Mouse (Mus musculus): ENCODE measurements around the gene Saa3. TPM values are rescaled to one million over a fixed set of nuclear protein-coding genes. Genes with fewer than 3 reads are reported as not detected.

Saa3 gene
- polyA plus RNA-seq, 1 experiment, result 0.21 TPM

DNA sequence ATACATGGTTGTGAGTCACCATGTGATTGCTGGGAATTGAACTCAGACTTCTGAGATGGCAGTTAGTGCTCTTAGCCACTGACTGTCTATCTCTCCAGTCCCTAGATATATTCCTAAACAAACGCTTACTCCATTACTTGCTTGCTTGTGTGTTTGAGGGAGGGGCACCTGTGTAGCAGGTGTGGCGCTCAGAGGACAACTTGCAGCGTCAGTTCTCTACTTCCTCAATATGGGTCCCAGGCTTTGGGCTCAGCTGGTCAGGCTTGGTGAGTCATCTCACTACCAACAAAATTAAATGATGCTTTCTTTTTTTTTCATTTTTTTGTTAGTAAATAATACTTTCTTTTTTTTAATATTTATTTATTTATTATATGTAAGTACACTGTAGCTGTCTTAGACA is 37.1 kb downstream of the Saa3 start:
- no peaks in the 10 kb centered on the region for H3K27me3 ChIP-seq (ENCODE audit: control insufficient read depth, insufficient read depth, low read length)
- DNase-seq (ENCODE audit: low read depth in 1 of 2, low spot score in 2 of 2), result no peak
- H3K4me3 ChIP-seq (ENCODE audit: extremely low read depth, insufficient read depth, insufficient read length), result no peak overlapping the region
- TF ChIP-seq CTCF (IDR thresholded peaks at IDR 0.05; ENCODE audit: extremely low read depth, insufficient read depth, insufficient read length, insufficient replicate concordance), result no peak
- TF ChIP-seq POLR2A (IDR thresholded peaks at IDR 0.05; ENCODE audit: low read depth, low read length), result no peak
- 41% methylated on average over 3 of the region's 3 CpGs for WGBS
- H3K36me3 ChIP-seq (ENCODE audit: control insufficient read depth, insufficient read depth, low read length), result no peaks in the 10 kb centered on the region
- H3K27ac ChIP-seq (ENCODE audit: insufficient read depth, low read length), result no peak overlapping the region
- H3K4me1 ChIP-seq (ENCODE audit: control insufficient read depth, insufficient read depth, insufficient read length), result no peaks in the 10 kb centered on the region

DNA sequence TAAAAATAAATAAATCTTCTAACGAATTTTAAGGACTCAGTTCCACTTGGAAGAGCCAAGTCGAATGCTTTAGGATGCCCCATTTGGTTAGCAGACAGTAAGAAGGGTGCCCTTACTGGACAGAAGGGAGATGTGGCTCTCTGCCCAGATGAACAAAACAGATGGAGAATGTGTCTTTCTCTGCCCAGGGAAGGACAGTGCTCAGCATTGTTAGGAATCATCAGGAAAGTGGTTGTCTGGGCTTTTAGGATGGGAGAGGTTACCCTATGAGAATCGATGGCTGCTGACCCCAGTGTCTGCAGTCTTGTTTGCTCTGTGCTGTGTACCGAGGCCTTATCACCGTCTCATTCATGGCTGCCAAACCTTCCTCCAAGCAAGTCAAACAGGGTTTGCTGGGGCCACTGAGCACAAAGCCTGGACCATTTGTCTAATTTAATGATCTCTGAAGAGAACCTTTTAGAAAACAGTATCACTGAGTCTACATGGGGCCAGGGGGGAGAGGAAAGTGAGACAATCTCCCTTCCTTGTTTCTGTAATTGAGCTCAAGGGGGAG is 38.6 kb downstream of the Saa3 start:
- H3K4me3 ChIP-seq (ENCODE audit: extremely low read depth, insufficient read depth, insufficient read length), result no peak overlapping the region
- H3K27me3 ChIP-seq (ENCODE audit: control insufficient read depth, insufficient read depth, low read length), result no peaks in the 10 kb centered on the region
- DNase-seq (ENCODE audit: low read depth in 1 of 2, low spot score in 2 of 2), result no peak
- no peak overlapping the region for H3K27ac ChIP-seq (ENCODE audit: insufficient read depth, low read length)
- H3K4me1 ChIP-seq (ENCODE audit: control insufficient read depth, insufficient read depth, insufficient read length), result no peaks in the 10 kb centered on the region
- WGBS, result 82% methylated on average over 5 of the region's 5 CpGs
- H3K36me3 ChIP-seq (ENCODE audit: control insufficient read depth, insufficient read depth, low read length), result no peaks in the 10 kb centered on the region
- TF ChIP-seq POLR2A (IDR thresholded peaks at IDR 0.05; ENCODE audit: low read depth, low read length), result no peak
- no peak for TF ChIP-seq CTCF (IDR thresholded peaks at IDR 0.05; ENCODE audit: extremely low read depth, insufficient read depth, insufficient read length, insufficient replicate concordance)

DNA sequence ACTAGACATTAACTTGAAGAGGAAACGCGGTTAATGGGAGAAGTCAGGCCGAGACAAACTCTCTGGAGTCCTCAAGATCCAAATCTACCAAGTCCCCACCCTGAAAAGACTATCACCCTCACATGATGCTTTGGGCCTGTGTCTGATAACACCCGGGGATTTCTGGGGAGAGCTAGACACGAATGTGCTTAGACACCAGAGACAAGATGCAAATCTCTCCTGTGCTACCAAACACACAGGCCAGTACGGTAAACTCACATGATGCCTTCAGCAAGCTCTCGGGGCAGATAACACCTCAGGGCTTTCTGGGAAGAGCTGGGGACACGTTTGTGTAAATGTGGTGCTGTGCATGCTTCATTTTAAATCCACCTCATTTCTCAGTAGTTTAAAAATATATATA is 39.6 kb downstream of the Saa3 start:
- TF ChIP-seq CTCF (IDR thresholded peaks at IDR 0.05; ENCODE audit: extremely low read depth, insufficient read depth, insufficient read length, insufficient replicate concordance) (no peak), POLR2A (IDR thresholded peaks at IDR 0.05; ENCODE audit: low read depth, low read length) (no peak)
- WGBS, result 77% methylated on average over 8 of the region's 8 CpGs
- no peak for DNase-seq (ENCODE audit: low read depth in 1 of 2, low spot score in 2 of 2)
- Histone ChIP-seq H3K4me1 (ENCODE audit: control insufficient read depth, insufficient read depth, insufficient read length) (no peaks in the 10 kb centered on the region), H3K27ac (ENCODE audit: insufficient read depth, low read length) (no peak overlapping the region), H3K27me3 (ENCODE audit: control insufficient read depth, insufficient read depth, low read length) (no peaks in the 10 kb centered on the region), H3K4me3 (ENCODE audit: extremely low read depth, insufficient read depth, insufficient read length) (no peak overlapping the region), H3K36me3 (ENCODE audit: control insufficient read depth, insufficient read depth, low read length) (no peaks in the 10 kb centered on the region)

DNA sequence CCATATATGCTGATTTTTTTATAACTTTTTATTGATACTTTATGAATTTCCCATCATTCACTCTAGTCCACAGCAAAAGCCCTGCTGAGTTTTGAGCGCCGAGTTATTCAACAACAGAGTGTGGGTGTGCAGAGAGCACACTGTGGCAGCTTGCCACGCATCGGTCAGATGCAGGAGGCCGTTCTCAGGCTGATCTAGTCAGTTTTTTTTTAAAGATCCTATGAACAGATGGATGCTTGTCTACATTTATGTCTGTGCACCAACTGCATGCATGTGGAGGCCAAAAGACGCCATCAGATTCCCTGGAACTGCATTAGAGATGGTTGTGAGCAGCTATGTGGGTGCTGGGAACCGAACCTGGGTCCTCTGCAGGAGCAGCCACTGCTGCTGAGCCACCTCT is 40.4 kb downstream of the Saa3 start:
- Histone ChIP-seq H3K4me3 (ENCODE audit: extremely low read depth, insufficient read depth, insufficient read length) (no peak overlapping the region), H3K27me3 (ENCODE audit: control insufficient read depth, insufficient read depth, low read length) (no peaks in the 10 kb centered on the region), H3K4me1 (ENCODE audit: control insufficient read depth, insufficient read depth, insufficient read length) (no peaks in the 10 kb centered on the region), H3K27ac (ENCODE audit: insufficient read depth, low read length) (no peak overlapping the region), H3K36me3 (ENCODE audit: control insufficient read depth, insufficient read depth, low read length) (no peaks in the 10 kb centered on the region)
- 88% methylated on average over 7 of the region's 7 CpGs for WGBS
- TF ChIP-seq POLR2A (IDR thresholded peaks at IDR 0.05; ENCODE audit: low read depth, low read length), result no peak
- no peak for DNase-seq (ENCODE audit: low read depth in 1 of 2, low spot score in 2 of 2)

DNA sequence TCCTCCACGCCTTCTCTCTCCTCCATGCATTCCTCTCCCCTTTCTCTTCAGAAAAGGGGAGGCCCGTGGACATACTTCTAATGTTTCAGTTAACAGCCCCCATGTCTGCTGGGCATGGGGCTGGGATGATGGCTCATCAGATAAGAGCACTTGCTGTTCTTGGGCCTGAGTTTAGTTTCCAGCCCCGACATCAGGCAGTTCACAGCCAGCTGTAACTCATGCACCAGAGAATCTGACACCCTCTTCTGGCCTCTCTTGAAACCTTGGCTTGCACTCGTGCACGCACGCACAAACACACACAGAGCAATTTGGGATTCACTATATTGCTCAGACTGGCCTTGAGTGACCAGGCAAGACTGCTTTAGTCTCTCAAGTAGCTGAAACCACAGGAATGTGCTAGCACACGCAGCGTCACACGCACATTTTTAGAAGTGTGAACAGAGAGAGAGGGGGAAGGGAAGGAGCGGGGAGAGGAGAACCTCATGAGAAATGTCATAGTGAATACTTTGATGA is 43.3 kb downstream of the Saa3 start, which contains the start of gene Tph1:
TSS of gene Tph1 (minus strand) at position 378 of the 513 bp plus-strand sequence.
- Histone ChIP-seq H3K27ac (ENCODE audit: insufficient read depth, low read length) (no peak within 1 kb of the TSS), H3K27me3 (ENCODE audit: control insufficient read depth, insufficient read depth, low read length) (no peaks in the 10 kb centered on the region), H3K36me3 (ENCODE audit: control insufficient read depth, insufficient read depth, low read length) (no peaks in the 10 kb centered on the region), H3K4me1 (ENCODE audit: control insufficient read depth, insufficient read depth, insufficient read length) (no peaks in the 10 kb centered on the region), H3K4me3 (ENCODE audit: extremely low read depth, insufficient read depth, insufficient read length) (no peak within 1 kb of the TSS)
- WGBS, result 38% methylated on average over 10 of the region's 10 CpGs
- TF ChIP-seq CTCF (IDR thresholded peaks at IDR 0.05; ENCODE audit: extremely low read depth, insufficient read depth, insufficient read length, insufficient replicate concordance), result no peak
- TF ChIP-seq POLR2A (IDR thresholded peaks at IDR 0.05; ENCODE audit: low read depth, low read length), result no peak
- no peak for DNase-seq (ENCODE audit: low read depth in 1 of 2, low spot score in 2 of 2)

DNA sequence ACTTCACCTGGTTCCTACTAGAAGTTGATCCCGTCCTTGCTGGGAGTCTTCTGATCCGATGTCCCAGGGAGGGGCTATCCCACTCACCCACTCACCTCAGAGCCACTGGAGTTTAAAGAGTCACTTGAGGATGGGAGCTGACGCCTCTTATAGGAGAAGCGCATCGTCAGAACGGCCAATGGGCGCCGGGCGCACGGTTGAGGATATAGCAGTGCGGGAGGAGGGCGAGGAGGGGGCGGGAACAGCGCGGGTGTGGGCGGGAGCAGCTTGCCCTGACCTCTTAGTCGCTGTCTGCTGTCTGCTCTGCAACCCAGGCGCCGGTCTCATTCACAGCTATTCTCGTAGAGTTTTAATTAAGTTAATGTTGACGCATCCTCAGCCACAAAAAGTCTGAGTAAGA is 48.2 kb downstream of the Saa3 start:
- H3K27ac ChIP-seq (ENCODE audit: insufficient read depth, low read length), result no peak overlapping the region
- H3K27me3 ChIP-seq (ENCODE audit: control insufficient read depth, insufficient read depth, low read length), result no peaks in the 10 kb centered on the region
- 3% methylated on average over 21 of the region's 21 CpGs for WGBS
- H3K4me3 ChIP-seq (ENCODE audit: extremely low read depth, insufficient read depth, insufficient read length), result no peak overlapping the region
- DNase-seq (ENCODE audit: low read depth in 1 of 2, low spot score in 2 of 2), result no peak
- TF ChIP-seq CTCF (IDR thresholded peaks at IDR 0.05; ENCODE audit: extremely low read depth, insufficient read depth, insufficient read length, insufficient replicate concordance), result no peak
- TF ChIP-seq POLR2A (IDR thresholded peaks at IDR 0.05; ENCODE audit: low read depth, low read length), result no peak
- no peaks in the 10 kb centered on the region for H3K4me1 ChIP-seq (ENCODE audit: control insufficient read depth, insufficient read depth, insufficient read length)
- no peaks in the 10 kb centered on the region for H3K36me3 ChIP-seq (ENCODE audit: control insufficient read depth, insufficient read depth, low read length)

DNA sequence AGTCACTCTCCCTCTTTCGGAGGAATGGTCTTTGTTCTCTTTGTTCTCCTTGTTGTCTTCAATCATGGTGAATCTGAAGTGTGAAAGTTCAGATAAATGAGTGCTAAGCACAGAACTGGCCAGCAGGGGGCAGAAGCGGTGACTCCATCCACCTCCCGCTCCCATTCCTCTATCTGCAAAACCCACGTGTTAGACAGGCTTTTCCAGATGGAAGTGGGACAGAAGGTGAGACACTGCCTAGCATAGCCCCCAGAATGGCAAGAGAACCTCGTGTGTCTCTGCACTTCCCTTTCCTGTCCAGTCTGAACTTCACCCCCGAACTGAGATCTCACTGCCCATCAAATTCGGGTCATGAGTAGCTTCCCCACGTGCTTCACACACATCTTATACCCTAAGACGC is 50.3 kb downstream of the Saa3 start:
- no peak overlapping the region for H3K4me3 ChIP-seq (ENCODE audit: extremely low read depth, insufficient read depth, insufficient read length)
- TF ChIP-seq CTCF (IDR thresholded peaks at IDR 0.05; ENCODE audit: extremely low read depth, insufficient read depth, insufficient read length, insufficient replicate concordance), result peak; percentile 39; the same call in 1 of the 2 replicates
- TF ChIP-seq POLR2A (IDR thresholded peaks at IDR 0.05; ENCODE audit: low read depth, low read length), result no peak
- H3K27me3 ChIP-seq (ENCODE audit: control insufficient read depth, insufficient read depth, low read length), result no peaks in the 10 kb centered on the region
- H3K36me3 ChIP-seq (ENCODE audit: control insufficient read depth, insufficient read depth, low read length), result no peaks in the 10 kb centered on the region
- H3K27ac ChIP-seq (ENCODE audit: insufficient read depth, low read length), result no peak overlapping the region
- no peak for DNase-seq (ENCODE audit: low read depth in 1 of 2, low spot score in 2 of 2)
- no peaks in the 10 kb centered on the region for H3K4me1 ChIP-seq (ENCODE audit: control insufficient read depth, insufficient read depth, insufficient read length)
- 30% methylated on average over 9 of the region's 9 CpGs for WGBS

Other genes with a start within 250 kb of the Saa3 start
- 7.4 and 11.3 TPM in 2 replicates for gene Sergef, start 75.9 kb downstream of the Saa3 start, polyA plus RNA-seq (2012; rRNA removed)
- not detected in 2 replicates for gene Tph1, start 43.2 kb downstream of the Saa3 start, polyA plus RNA-seq (2012; rRNA removed)
- gene Saal1, start 5.0 kb downstream of the Saa3 start, polyA plus RNA-seq (2012; rRNA removed), result 5.0 and 5.8 TPM in 2 replicates
- gene Saa4, start 16.9 kb upstream of the Saa3 start, polyA plus RNA-seq (2012; rRNA removed), result not detected in 2 replicates
- not detected in 2 replicates for gene Saa1, start 27.3 kb upstream of the Saa3 start, polyA plus RNA-seq (2012; rRNA removed)
- not detected in 2 replicates for gene Saa2, start 36.1 kb upstream of the Saa3 start, polyA plus RNA-seq (2012; rRNA removed)
- gene Hps5, start 80.4 kb upstream of the Saa3 start, polyA plus RNA-seq (2012; rRNA removed), result 16.6 and 20.3 TPM in 2 replicates
- gene Gtf2h1, start 80.4 kb upstream of the Saa3 start, polyA plus RNA-seq (2012; rRNA removed), result 4.7 and 5.4 TPM in 2 replicates
- 165 and 196 TPM in 2 replicates for gene Ldha, start 125.8 kb upstream of the Saa3 start, polyA plus RNA-seq (2012; rRNA removed)
- gene Ldhc, start 145.5 kb upstream of the Saa3 start, polyA plus RNA-seq (2012; rRNA removed), result 0.09 TPM in 1 of 2 replicates, not detected in the other
- 33.3 and 39.3 TPM in 2 replicates for gene Tsg101, start 204.3 kb upstream of the Saa3 start, polyA plus RNA-seq (2012; rRNA removed)
- 1.00 and 1.3 TPM in 2 replicates for gene Uevld, start 242.8 kb upstream of the Saa3 start, polyA plus RNA-seq (2012; rRNA removed)

Data from spleen, adult 2 months (tissue).